14 mouse cellular contexts compared by ENCODE assay signal in the genomic region with DNA sequence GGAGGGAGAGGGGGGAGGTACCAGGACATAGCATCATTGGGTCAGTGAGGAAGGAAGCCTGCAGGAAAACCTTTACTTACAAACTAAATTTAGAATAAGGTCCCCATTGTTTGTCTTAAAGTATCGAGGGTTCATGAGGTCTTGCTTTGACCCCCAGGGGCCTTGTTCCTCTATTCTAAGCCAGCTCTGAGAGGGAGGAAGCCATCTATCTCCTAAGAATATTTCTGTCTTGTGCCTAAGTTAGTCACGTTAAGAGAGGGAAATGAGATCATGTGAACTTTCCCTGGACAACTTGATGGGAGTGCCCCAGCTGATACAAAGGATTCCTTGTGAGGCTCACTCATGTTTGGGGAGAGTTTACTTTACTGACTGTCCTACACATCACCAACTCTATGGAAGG.
DNase-seq lines count a peak whose midpoint lies in the region; ATAC-seq and TF ChIP-seq lines count a peak whose summit lies in the region.
"Had no signal": no experiment of that assay in that cellular context is flagged by ENCODE, and none has a peak within 500 bp of the region (broad histone marks: within the 10 kb centered on the region; RNA-seq: fewer than 3 reads in every experiment).

No protein-coding gene starts in this region.

- no peak overlapping the region for H3K4me2 ChIP-seq in liver, postnatal 0 days (ENCODE audit: low read depth, low read length)
- no peak overlapping the region for H3K4me2 ChIP-seq in heart, embryonic 15.5 days
- H3K4me2 ChIP-seq: hindbrain, embryonic 13.5 days; liver, embryonic 15.5 days; midbrain, embryonic 13.5 days had no signal

- 18% methylated on average over 2 of the region's 2 CpGs for WGBS in liver, postnatal 0 days (ENCODE audit: insufficient replicate concordance)
- 31% methylated on average over 2 of the region's 2 CpGs for WGBS in heart, embryonic 15.5 days

- no peak for TF ChIP-seq CTCF in gastrocnemius, adult 2 months (IDR thresholded peaks at IDR 0.05)
- TF ChIP-seq CTCF in liver, postnatal 0 days (IDR thresholded peaks at IDR 0.05; ENCODE audit: low read depth), result no peak

- H3K36me3 ChIP-seq in liver, postnatal 0 days (replicated peaks; ENCODE audit: insufficient read depth, low read length), result no peaks in the 10 kb centered on the region
- no peaks in the 10 kb centered on the region for H3K36me3 ChIP-seq in heart, embryonic 15.5 days
- H3K36me3 ChIP-seq: hindbrain, embryonic 13.5 days; liver, embryonic 15.5 days; midbrain, embryonic 13.5 days had no signal

- no peaks in the 10 kb centered on the region for H3K27me3 ChIP-seq in liver, postnatal 0 days (ENCODE audit: insufficient read depth, low read length)
- H3K27me3 ChIP-seq in heart, embryonic 15.5 days, result no peaks in the 10 kb centered on the region
- H3K27me3 ChIP-seq: liver, embryonic 15.5 days had no signal

- peak overlapping the region; percentile 41; the same call in 1 of the 2 replicates for H3K27ac ChIP-seq in gastrocnemius, adult 2 months
- no peak overlapping the region for H3K27ac ChIP-seq in liver, postnatal 0 days (ENCODE audit: low read depth)
- H3K27ac ChIP-seq in heart, embryonic 15.5 days, result 0 out of 2 replicates have a peak overlapping the region, but pooled peaks have one; percentile 2
- H3K27ac ChIP-seq: hindbrain, embryonic 13.5 days; liver, embryonic 15.5 days; midbrain, embryonic 13.5 days had no signal

- H3K4me1 ChIP-seq in liver, postnatal 0 days (ENCODE audit: insufficient read depth), result no peaks in the 10 kb centered on the region
- H3K4me1 ChIP-seq in heart, embryonic 15.5 days (replicated peaks), result peaks cover 11% of the 10 kb centered on the region
- H3K4me1 ChIP-seq: liver, embryonic 15.5 days had no signal

- peak; percentile 58 for ATAC-seq in liver, postnatal 0 days
- ATAC-seq in heart, embryonic 15.5 days (replicated peaks; ENCODE audit: insufficient number of reproducible peaks, insufficient read depth, low FRiP score, low read depth), result peak; percentile 76
- no peak for ATAC-seq in monocyte, adult 5-6 weeks (replicated peaks; ENCODE audit: insufficient number of reproducible peaks, low FRiP score, low TSS enrichment, poor library complexity, severe bottlenecking)
- ATAC-seq: midbrain, embryonic 13.5 days had no signal

- intact Hi-C loops in gastrocnemius, adult 2 months (cut with DNase I), result no loop called here

- peak; percentile 71 for TF ChIP-seq EP300 in liver, postnatal 0 days (IDR thresholded peaks at IDR 0.05; ENCODE audit: low read depth)

- H3K4me3 ChIP-seq in gastrocnemius, adult 2 months, result no peak overlapping the region
- no peak overlapping the region for H3K4me3 ChIP-seq in liver, postnatal 0 days (ENCODE audit: low read depth, low read length)
- H3K4me3 ChIP-seq in heart, embryonic 15.5 days, result no peak overlapping the region
- H3K4me3 ChIP-seq: hindbrain, embryonic 13.5 days; liver, embryonic 15.5 days; midbrain, embryonic 13.5 days had no signal

- no peak overlapping the region for H3K9ac ChIP-seq in liver, postnatal 0 days (replicated peaks)
- no peak overlapping the region for H3K9ac ChIP-seq in heart, embryonic 15.5 days
- H3K9ac ChIP-seq: hindbrain, embryonic 13.5 days; liver, embryonic 15.5 days; midbrain, embryonic 13.5 days had no signal

- no peaks in the 10 kb centered on the region for H3K9me3 ChIP-seq in liver, postnatal 0 days (ENCODE audit: low read length)
- H3K9me3 ChIP-seq in heart, embryonic 15.5 days (replicated peaks), result no peaks in the 10 kb centered on the region
- H3K9me3 ChIP-seq: hindbrain, embryonic 13.5 days; liver, embryonic 15.5 days; midbrain, embryonic 13.5 days had no signal

- no peak for DNase-seq in gastrocnemius, adult 2 months
- DNase-seq in gastrocnemius, postnatal 4 days (ENCODE audit: low spot score in 2 of 2), result no peak
- no peak for DNase-seq in liver, postnatal 0 days
- no peak for DNase-seq in liver
- peak; percentile 41 to 57 for DNase-seq in kidney, postnatal 25 days
- no peak for DNase-seq in spleen, postnatal 10 days (ENCODE audit: low spot score in 2 of 2)
- DNase-seq: cerebellum, postnatal 25 days; gastrocnemius, postnatal 14 days; thymus, postnatal 25 days had no signal

Comparison
In these comparisons a context has a peak if more than half of its experiments do, and no peak if none do; other contexts are left out.
1. DNase-seq: peak in kidney, postnatal 25 days (2 of 2); none in gastrocnemius, adult 2 months (single experiment), gastrocnemius, postnatal 4 days (0 of 2), liver, postnatal 0 days (single experiment), liver (single experiment) and spleen, postnatal 10 days (0 of 2).